Mouse (Mus musculus): ENCODE measurements around the gene Dll3.

DNA sequence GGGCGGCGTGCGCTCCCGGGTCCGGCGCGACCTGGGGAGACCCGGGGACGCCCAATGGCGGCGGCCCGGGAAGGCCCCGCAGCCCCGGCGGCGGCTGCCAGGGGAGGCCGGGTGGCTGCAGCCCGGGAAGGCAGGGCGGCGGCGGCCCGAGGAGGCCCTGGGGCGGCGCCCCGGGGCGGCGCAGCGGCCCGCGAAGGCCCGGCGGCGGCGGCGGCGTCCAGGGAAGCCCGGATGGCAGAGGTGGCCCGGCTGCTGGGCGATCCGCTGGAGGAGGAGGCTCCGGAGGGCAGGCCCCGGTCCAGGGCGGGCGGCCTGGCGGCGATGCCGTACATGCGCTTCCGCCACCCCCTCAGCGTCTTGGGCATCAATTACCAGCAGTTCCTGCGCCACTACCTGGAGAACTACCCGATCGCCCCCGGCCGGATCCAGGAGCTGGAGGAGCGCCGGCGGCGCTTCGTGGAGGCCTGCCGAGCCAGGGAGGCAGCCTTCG, 34.0 kb downstream of the Dll3 start:
- TF ChIP-seq CTCF (IDR thresholded peaks at IDR 0.05; ENCODE audit: extremely low read depth, insufficient read depth, insufficient read length, insufficient replicate concordance) (no peak), POLR2A (IDR thresholded peaks at IDR 0.05; ENCODE audit: low read depth, low read length) (no peak)

Measured in spleen, adult 2 months (tissue).